Mouse (Mus musculus) MEL-GATA-1-ER (cell line): ENCODE measurements at regions not wholly inside any gene's neighbourhood (a gene's known extent, or its start where the extent isn't known, plus 50 kb on each side); places are given as distances from the start of the nearest gene placed in this dataset.

Experiments used
- DNase-seq: peaks from one replicate; pipeline ENCODE4 v3.0.0-alpha.2; 2012; ENCODE audit warnings: low read depth; ENCODE audit errors: extremely low read depth

DNA sequence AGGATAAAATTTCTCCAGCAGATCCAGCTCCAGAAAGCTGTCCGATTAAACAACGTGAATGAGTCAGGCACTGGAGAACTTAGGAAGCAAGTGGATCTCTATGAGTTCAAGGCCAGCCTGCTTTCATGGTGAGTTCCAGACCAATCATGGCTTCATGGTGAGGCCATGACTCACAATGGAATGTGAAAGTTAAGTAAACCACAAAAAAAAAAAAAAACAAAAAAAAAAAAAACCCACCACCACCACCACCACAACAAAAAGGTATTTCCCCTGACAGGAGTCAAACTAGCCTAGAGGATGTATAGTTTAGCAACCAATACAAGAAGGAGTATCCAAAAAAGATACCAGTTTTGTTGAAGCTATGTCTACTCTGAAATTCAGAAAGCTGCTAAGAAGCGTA lies 188.5 kb upstream of the Adgrl2 start:
- DNase-seq: no peak

DNA sequence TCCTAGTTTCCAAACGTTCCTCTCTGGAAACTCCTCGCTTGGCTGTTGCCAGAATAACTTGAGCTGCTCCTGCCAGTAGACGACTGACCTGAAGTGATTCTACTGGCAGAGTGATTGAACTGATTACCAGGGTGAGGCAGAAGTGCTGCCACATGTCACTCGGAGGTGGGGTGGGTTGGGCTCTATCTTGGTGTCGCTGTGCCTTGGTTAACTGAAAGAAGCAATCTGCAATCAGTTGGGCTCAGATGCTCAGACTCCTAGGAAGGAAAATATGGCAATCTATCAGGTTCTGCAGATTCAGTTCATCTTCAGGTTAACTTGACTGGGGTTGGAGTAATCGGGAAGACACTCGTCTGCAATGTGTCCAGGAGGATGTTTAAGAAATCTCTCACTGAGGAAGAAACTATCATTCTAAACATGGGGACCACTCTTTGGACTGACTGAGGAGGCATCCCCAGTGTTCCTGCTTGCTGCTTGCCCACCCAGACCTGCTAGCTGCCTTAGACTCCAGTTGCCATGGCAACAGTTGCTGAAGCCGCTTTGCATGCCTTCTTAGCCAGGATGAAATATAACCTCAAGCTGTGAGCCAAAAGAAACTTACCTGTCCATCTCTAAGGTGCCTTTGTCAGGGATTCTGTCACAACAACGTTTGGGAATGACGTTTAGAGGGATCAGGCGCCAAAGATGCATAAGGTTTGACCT lies 184.5 kb upstream of the Adgrl2 start:
- no peak for DNase-seq

GRCm38 (mm10) chr3:149173537-149173936 lies 183.2 kb upstream of the Adgrl2 start:
- no peak for DNase-seq

DNA sequence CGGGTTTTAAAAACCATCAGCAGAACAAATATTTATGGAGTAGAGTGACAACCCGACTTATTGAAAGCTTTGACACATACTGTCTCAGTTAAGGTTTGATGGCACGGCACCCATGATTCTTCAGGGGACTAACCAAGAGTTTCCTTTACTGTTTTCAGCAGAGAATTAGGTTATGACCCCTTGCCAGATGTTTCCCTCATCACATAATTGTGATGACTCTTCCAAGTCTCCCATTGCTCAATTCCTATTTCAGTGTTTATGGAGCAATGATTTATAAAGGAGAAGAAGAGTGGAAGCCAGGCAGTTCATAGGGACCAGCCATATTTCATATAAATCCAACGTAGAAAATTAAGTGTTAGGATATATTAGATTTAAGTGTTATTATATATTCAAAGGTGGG lies 181.4 kb upstream of the Adgrl2 start:
- DNase-seq: no peak

GRCm38 (mm10) chr3:149170191-149170590 lies 179.8 kb upstream of the Adgrl2 start:
- no peak for DNase-seq

DNA sequence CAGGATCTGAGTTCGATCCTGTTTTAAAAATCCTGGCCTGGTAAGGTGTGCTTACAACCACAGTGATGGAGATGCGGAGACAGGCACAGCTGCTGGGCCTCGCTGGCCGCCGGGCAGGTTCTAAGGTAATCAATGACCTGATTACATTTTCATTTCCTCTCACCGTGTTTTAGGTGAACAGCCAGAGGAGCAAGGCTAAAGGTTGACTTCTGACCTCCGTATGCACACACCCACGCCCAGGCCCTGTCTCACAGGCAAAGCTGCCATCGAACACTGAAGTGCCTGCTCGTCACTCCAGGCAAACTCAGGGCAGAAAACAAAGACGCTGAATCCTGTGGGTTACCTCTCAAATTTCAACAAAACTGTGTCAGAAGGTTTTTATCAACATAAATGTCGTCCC lies 179.1 kb upstream of the Adgrl2 start:
- no peak for DNase-seq

- no peak for DNase-seq
Measured at GRCm38 (mm10) chr3:149167997-149168396, 177.6 kb upstream of the Adgrl2 start.

GRCm38 (mm10) chr3:149164804-149165203 lies 174.4 kb upstream of the Adgrl2 start:
- no peak for DNase-seq

- DNase-seq: no peak
Measured at GRCm38 (mm10) chr3:149163591-149163990, 173.2 kb upstream of the Adgrl2 start.

- DNase-seq: no peak
Measured at GRCm38 (mm10) chr3:149160833-149161232, 170.5 kb upstream of the Adgrl2 start.

GRCm38 (mm10) chr3:149157381-149157780 lies 167.0 kb upstream of the Adgrl2 start:
- no peak for DNase-seq

DNA sequence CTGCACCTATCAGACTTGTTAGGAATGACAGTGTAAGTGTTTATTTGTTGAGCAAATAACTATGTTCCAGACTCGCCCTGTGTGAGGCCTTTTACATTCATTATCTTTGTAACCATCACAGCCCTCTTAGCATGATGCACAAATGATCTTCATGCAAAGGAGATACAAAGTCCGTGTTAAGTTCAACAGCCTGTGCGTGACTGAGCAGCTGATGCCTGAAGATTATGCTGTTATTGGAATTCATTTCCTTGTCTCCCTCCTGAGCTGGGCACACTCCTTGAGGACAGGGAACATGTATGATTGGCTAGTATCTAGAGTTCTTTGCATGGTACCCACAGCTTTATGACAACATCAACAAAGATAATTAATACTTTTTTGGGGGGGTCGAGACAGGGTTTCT lies 162.0 kb upstream of the Adgrl2 start:
- no peak for DNase-seq

DNA sequence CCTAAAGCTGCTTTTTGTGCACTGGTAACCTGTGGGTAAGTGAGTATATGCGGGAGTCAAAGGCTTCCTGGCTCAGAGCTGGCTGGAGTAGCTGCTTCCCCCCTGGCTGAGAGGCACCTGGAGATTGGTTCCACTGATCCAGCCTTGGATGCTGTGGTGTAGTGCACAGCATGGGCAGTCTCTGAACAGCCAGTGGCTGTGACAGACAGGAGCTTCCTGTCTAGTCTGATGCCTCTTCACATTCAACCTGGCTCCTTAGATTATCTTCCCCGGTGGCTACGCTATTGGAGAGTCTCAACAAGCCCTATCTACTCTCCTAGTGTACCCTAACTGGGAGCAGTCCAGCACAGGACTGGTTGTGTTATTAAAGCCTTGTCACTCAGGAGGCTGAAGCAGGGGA lies 160.4 kb upstream of the Adgrl2 start:
- DNase-seq: no peak

GRCm38 (mm10) chr3:149148608-149149007 lies 158.3 kb upstream of the Adgrl2 start:
- no peak for DNase-seq

DNA sequence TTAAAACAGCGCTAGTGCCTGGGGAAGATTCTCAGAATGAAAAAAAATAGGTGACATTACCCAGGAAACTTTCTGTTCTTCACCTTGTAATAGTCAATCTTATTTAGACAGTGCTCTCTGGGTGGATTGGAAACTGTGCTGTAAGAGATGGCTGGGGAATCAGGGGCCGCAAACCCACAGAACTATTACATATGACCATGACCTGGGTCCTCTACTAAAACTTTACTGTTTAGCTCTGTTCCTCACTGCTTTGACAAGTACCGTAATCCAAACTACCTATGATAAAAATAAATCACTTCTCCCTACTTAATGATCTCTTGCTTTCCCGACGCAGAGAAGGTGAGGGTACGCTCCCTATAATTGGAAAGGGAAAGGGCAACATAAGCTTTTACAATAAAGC lies 157.6 kb upstream of the Adgrl2 start:
- DNase-seq: no peak

DNA sequence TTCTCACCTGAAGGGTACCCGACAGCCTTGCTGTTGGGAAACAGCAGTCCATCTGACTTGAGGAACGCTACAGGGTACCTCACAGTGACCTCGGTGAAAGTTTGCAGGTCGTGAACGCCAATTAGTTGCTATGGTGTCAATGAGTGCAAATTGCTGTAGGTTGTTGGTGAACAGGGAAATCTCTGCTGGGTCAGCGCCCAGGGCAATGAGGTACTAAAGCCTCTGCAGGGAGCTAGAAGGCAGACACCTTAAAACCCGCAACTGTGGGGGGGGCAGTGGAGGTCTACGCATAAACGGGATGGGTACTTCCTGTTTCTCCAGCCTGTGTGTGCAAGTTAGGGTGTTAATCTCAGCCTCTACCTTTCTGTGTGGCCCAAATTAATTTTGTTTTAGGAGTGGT lies 156.3 kb upstream of the Adgrl2 start:
- DNase-seq: no peak

DNA sequence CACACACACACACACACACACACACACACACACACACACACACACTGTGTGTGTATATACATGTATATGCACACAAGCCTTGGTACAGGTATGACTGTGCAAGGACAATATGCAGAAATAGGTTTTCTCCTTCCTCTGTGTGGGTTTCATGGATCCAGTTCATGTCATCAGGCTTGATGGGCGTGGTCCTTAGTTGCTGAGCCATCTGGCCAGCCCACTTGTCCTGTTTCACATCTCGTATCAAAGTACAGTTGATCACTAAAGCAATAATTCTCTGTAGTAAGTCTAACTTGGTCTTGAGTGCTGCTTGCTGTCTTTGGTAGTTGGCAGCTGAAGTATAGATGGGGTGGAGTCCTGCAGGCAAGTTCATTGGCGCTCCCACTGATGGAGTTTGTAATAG lies 150.1 kb upstream of the Adgrl2 start:
- no peak for DNase-seq

- DNase-seq: no peak
Measured at GRCm38 (mm10) chr3:149134028-149134938, 143.9 kb upstream of the Adgrl2 start.

DNA sequence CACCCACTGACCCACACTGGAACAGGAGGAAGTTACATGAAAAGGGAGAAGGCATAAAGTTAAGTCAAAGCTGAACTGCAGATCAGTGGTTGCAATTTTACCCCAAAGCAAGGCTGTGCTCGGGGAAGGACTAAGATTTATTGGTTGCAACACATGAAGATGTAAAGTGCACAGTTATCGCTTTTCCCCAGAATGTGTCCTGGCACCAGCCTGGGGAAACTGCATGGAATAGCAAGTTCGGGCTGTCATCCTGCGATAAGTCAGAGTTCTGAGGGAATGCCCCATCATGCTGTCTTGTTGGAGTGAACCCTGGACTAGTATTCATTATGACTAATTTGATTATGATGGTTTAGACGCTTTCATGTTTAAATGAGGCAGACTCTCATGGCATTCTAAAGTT lies 128.5 kb upstream of the Adgrl2 start:
- DNase-seq: no peak

- no peak for DNase-seq
Measured at GRCm38 (mm10) chr3:149117684-149118056, 127.3 kb upstream of the Adgrl2 start.

DNA sequence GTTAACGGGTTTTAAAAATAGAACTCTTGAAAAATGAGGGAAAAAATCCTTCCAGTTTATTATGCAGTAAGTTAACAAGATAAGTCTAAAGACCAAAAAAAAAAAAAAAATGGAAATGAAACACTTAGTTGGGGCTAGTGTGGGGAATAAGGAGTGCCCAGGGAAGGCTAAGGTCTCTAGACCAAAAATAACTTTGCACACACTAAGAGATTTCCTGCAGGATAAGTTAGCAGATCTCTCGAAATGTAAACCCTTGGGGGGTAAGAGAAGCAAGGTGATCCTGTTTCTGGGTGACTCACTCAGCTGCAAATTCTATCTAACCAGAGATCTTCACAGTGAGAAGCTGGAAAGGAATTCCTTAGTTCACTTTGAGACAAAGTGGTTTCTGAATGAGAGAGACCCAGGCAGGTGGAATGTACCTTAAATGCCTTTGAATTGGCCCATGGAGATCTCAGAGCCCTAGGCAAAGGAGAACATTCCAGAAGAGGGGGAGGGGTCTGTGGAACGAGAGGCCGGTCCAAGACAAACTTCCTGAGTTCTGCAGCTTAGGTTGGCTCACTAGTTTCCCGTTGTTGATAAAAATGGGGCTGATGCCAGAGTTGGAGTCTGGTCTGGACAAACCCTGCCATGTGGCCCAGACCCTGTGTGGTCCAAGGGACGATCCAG lies 126.8 kb upstream of the Adgrl2 start:
- DNase-seq: no peak

GRCm38 (mm10) chr3:149116604-149117003 lies 126.2 kb upstream of the Adgrl2 start:
- no peak for DNase-seq
